Mouse (Mus musculus) hindbrain, embryonic 11.5 days (tissue): Measurements from ENCODE around the gene Cabs1. TPM values are rescaled to one million over a fixed set of nuclear protein-coding genes. Genes with fewer than 3 reads are reported as not detected.

Experiments used
- polyA plus RNA-seq: library from polyadenylated mRNA; unstranded; fragments of >200 nt; fragmentation: Nextera tagmentation; extraction: Ambion mirVana; gene quantifications from 2 replicates; pipeline ENCODE4 v1.2.1, GENCODE M21; 2014

Gene Cabs1
- polyA plus RNA-seq, 1 experiment from 2014 or later = not detected

Other genes starting within 250 kb of the Cabs1 start
- gene Csn1s2a, start 204.9 kb upstream of the Cabs1 start, polyA plus RNA-seq = not detected in 2 replicates
- not detected in 2 replicates for gene Csn1s2b, start 171.4 kb upstream of the Cabs1 start, polyA plus RNA-seq
- gene Prr27, start 153.8 kb upstream of the Cabs1 start, polyA plus RNA-seq = not detected in 2 replicates
- gene Odam, start 94.4 kb upstream of the Cabs1 start, polyA plus RNA-seq = not detected in 2 replicates
- 0.15 and 0.25 TPM in 2 replicates for gene Csn3, start 53.9 kb upstream of the Cabs1 start, polyA plus RNA-seq
- not detected in 2 replicates for gene 2310003L06Rik, start 10.0 kb upstream of the Cabs1 start, polyA plus RNA-seq
- not detected in 2 replicates for gene Gm28434, start 9.9 kb upstream of the Cabs1 start, polyA plus RNA-seq
- gene Smr3a, start 23.1 kb downstream of the Cabs1 start, polyA plus RNA-seq = not detected in 2 replicates
- not detected in 2 replicates for gene Smr2, start 107.1 kb downstream of the Cabs1 start, polyA plus RNA-seq
- gene Gm11116, start 132.1 kb downstream of the Cabs1 start, polyA plus RNA-seq = not detected in 2 replicates
- not detected in 2 replicates for gene Gm11115, start 174.7 kb downstream of the Cabs1 start, polyA plus RNA-seq